Mouse (Mus musculus) naive thymus-derived CD4-positive, alpha-beta T cell, adult 5 months (primary cell): ENCODE results near the gene 4930548H24Rik. TPM values are rescaled to one million over a fixed set of nuclear protein-coding genes. Genes with fewer than 3 reads are reported as not detected.

Source experiments
- polyA plus RNA-seq: library from polyadenylated mRNA; unstranded; fragments of 100-300 nt; shearing (Covaris generic); gene quantifications from one replicate; pipeline ENCODE4 v1.2.1, GENCODE M21; 2017

Gene 4930548H24Rik
- not detected for polyA plus RNA-seq

DNA sequence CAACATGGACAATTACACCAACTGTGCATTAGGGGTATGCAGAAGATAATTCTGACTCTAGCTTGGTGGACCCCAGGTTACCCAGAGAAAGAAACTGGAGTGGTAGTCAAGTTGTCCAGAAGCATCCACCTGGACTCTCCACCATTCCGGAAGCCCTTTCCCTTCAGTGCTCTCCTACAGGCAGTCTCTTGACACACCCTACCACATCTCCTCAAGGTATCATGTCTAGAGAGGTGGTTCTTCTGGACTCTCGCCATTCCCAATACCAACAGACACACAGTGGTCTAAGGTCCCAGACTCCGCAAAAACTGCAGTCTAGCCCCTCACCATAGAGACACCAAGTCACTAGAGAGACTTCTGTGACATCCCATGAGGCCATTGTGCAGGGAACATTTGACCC is at the start of gene 4930548H24Rik:
Gene 4930548H24Rik (plus strand): TSS at position 301 of the 400 bp plus-strand sequence.

DNA sequence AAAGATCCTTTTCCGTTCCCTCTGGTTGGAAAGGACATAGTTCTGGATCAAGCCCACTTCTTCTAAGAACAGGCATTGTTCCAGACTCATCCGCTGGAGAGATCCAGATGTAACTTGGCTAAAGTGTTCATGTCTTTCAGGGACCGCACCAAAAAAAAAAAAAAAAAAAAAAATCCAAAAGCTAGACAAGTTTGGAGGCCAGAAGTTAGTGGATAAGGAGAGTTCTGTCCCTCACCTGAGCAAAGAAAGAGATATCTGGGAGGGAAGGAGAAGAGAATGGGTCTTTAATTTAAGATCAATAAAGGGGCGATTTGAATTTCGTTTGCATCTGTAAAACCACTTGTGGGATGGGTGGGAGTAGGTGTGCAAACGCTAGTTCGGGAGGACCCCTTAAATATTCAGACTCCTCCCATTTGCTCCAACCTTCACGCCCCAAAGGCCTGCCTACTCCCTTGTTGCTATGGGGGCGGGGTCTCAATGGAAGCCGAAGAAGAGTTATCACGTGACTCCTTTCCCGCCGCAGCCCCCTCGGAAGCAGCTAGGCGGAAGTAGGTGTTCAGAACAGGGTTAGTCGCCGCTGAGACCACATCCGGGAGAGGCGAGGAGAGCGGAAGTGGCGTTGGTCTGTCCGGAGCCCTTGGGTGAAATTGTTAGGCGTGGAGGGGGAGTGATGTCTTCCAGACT is 33.5 kb upstream of the 4930548H24Rik start, which contains the start of gene Zfp512:
Gene Zfp512 (plus strand): TSS at position 554 of the 684 bp plus-strand sequence.

DNA sequence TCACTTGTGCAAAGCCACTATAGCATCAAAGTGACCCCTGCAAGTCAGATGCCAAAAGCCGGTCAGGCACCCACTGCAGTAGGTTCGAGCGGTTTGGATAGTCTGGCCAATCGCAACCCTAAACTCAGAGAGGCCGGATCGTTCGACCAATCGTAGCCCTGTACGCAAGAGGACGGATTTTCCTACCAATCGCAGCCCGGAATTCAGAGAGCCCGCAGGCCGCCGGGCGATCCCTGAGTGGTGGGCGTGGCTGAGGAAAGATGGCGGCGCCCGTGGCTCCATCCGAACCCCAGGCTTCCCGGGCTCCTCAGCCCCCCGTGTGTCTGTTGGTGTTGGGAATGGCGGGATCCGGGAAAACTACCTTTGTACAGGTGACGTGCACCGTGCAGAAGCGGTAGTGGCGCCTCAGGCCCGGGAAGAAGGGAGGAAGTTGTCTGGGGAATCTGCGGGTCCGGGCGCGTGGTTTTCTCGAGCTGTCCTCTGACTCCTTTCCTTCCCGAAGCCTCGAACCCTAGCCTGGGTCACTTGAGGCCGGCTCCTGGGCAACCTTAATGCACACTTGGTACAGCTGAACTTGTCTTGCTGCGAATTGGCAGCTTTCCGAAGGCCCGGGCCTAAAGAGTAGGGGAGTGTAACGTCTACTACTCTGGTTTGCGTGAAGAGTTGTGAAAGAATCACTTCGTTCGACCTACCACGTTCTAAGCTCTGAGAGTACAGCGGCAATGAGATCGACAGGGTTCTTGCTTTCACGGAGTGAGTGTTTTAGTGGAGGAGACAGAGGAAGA is 9.2 kb downstream of the 4930548H24Rik start, which contains the start of gene Gpn1:
Gene Gpn1 (plus strand): TSS at position 229 of the 785 bp plus-strand sequence.

DNA sequence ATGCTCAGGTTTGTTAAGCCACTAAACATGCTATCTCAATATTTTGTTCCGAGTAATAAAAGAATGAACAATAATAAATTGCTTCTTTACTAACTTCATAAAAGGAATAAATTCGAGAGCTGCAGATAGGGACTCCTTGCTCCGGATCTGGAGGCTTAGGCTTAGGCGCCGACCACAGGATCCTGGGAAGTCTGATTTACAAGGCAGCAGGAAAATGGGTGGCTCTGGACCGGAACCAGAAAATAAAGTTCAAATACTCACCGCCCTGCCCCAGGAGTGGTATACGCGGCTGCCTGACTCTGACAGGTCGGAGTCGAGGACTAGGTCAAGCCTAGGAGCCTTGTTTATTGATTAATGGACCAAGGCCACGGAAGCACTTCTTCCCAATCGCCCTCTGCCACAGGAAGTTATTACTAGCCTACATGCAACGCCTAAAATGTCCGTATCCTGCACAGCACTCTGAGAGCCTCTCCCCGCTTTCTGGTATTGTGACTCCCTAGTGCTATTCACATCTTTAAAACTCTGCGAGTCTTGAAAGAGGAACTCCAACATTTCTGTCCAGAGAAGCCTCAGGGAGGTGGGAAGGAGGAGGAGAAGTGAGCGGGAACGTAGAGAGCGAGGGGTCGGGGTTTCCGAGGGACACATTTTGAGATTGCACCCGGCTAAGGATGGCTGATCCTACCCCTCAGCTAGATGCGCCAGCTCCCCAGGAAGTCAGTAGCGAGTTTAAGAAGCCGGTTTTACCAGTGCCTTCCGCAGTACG is 41.0 kb downstream of the 4930548H24Rik start, which contains the start of gene Slc4a1ap:
Gene Slc4a1ap (plus strand): TSS at position 642 of the 763 bp plus-strand sequence.

DNA sequence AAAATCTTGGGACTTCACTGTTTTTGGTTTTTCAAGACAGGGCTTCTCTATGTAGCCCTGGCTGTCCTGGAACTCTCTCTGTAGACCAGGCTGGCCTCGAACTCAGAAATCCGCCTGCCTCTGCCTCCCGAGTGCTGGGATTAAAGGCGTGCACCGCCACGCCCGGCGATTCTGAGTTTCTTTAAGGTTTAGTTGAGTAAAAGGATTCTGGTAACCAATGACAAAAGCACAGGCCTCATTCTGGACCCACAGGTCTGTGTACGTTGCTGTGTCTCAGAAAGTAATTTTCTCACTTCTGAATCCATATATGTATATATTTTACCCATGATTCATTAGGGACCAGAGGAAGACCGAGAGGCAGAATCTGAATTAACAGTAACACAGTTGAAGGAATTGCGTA is 42.2 kb downstream of the 4930548H24Rik start, which contains the start of gene Supt7l:
Gene Supt7l (minus strand): TSS at position 101 of the 400 bp plus-strand sequence.

Other genes with a start within 250 kb of the 4930548H24Rik start
- 259 TPM for gene Nrbp1, start 244.9 kb upstream of the 4930548H24Rik start, polyA plus RNA-seq
- 0.67 TPM for gene Gm9970, start 244.5 kb upstream of the 4930548H24Rik start, polyA plus RNA-seq
- 55.3 TPM for gene Krtcap3, start 234.0 kb upstream of the 4930548H24Rik start, polyA plus RNA-seq
- 10.5 TPM for gene Ift172, start 194.6 kb upstream of the 4930548H24Rik start, polyA plus RNA-seq
- gene Fndc4, start 189.7 kb upstream of the 4930548H24Rik start, polyA plus RNA-seq, result 0.90 TPM
- gene Gckr, start 188.3 kb upstream of the 4930548H24Rik start, polyA plus RNA-seq, result 0.51 TPM
- 42.7 TPM for gene Zfp512, start 33.3 kb upstream of the 4930548H24Rik start, polyA plus RNA-seq
- 43.6 TPM for gene Gpn1, start 9.0 kb downstream of the 4930548H24Rik start, polyA plus RNA-seq
- 73.2 TPM for gene Slc4a1ap, start 41.3 kb downstream of the 4930548H24Rik start, polyA plus RNA-seq
- 23.2 TPM for gene Supt7l, start 42.1 kb downstream of the 4930548H24Rik start, polyA plus RNA-seq
- 131 TPM for gene Mrpl33, start 111.2 kb downstream of the 4930548H24Rik start, polyA plus RNA-seq
- 10.9 TPM for gene Rbks, start 211.9 kb downstream of the 4930548H24Rik start, polyA plus RNA-seq
- gene Babam2, start 211.9 kb downstream of the 4930548H24Rik start, polyA plus RNA-seq, result 46.7 TPM